Mouse (Mus musculus) forebrain, embryonic 16.5 days (tissue): ENCODE measurements at regions not wholly inside any gene's neighbourhood (a gene's known extent, or its start where the extent isn't known, plus 50 kb on each side); places are given as distances from the start of the nearest gene placed in this dataset.

Experiments used
- ATAC-seq: fragments of 200-750 bp; cut with Nextera tagmentation; 2 replicates; pipeline ENCODE4 v1.8.0; 2017; ENCODE audit warnings: mild to moderate bottlenecking, moderate library complexity
- H3K27ac ChIP-seq: fragments of 300-500 bp; sonication (generic); 2 replicates; pipeline ENCODE4 v1.5.1; 2014; ENCODE audit warnings: low read length, control low read depth
- H3K27me3 ChIP-seq: fragments of 300-500 bp; sonication (generic); replicated peaks from 2 replicates; pipeline ENCODE4 v1.6.1; 2014; ENCODE audit warnings: low read length; ENCODE audit not compliant: control insufficient read depth, insufficient read depth
- H3K36me3 ChIP-seq: fragments of 300-500 bp; sonication (generic); 2 replicates; pipeline ENCODE4 v1.6.1; 2014; ENCODE audit not compliant: control insufficient read depth, insufficient read depth
- H3K4me1 ChIP-seq: fragments of 300-500 bp; sonication (generic); replicated peaks from 2 replicates; pipeline ENCODE4 v1.6.1; 2014; ENCODE audit warnings: low read length; ENCODE audit not compliant: control insufficient read depth, insufficient read depth
- H3K4me2 ChIP-seq: fragments of 300-500 bp; sonication (generic); 2 replicates; pipeline ENCODE4 v1.6.1; 2014; ENCODE audit warnings: mild to moderate bottlenecking, low read length, control low read depth
- H3K4me3 ChIP-seq: fragments of 300-500 bp; sonication (generic); replicated peaks from 2 replicates; pipeline ENCODE4 v1.5.1; 2014; ENCODE audit warnings: mild to moderate bottlenecking, low read length, control low read depth
- H3K9ac ChIP-seq: fragments of 300-500 bp; sonication (generic); replicated peaks from 2 replicates; pipeline ENCODE4 v1.6.1; 2014; ENCODE audit warnings: low read depth, low read length, control low read depth
- H3K9me3 ChIP-seq: fragments of 300-500 bp; sonication (generic); 2 replicates; pipeline ENCODE4 v1.6.1; 2016; ENCODE audit warnings: low read length; ENCODE audit not compliant: control insufficient read depth
- WGBS: fragments of 180-500 bp; shearing (Covaris S2); extraction: QIAGEN DNeasy Blood & Tissue Kit; methylation state at CpG from one replicate; pipeline ENCODE4 v1.1.7; 2014; 5-methylcytosine and 5-hydroxymethylcytosine counted together

- Histone ChIP-seq H3K36me3 (no peaks in the 10 kb centered on the region), H3K27me3 (no peaks in the 10 kb centered on the region), H3K9ac (no peak overlapping the region), H3K4me3 (no peak overlapping the region), H3K4me2 (no peak overlapping the region), H3K4me1 (no peaks in the 10 kb centered on the region), H3K27ac (no peak overlapping the region), H3K9me3 (0 out of 2 replicates have a peak, but pooled peaks cover 3% of the 10 kb centered on the region)
- WGBS = 85% methylated on average over 17 of the region's 17 CpGs
- no peak for ATAC-seq
Observed at GRCm38 (mm10) chr5:91302114-91302513, 100.7 kb downstream of the Btc start.

DNA sequence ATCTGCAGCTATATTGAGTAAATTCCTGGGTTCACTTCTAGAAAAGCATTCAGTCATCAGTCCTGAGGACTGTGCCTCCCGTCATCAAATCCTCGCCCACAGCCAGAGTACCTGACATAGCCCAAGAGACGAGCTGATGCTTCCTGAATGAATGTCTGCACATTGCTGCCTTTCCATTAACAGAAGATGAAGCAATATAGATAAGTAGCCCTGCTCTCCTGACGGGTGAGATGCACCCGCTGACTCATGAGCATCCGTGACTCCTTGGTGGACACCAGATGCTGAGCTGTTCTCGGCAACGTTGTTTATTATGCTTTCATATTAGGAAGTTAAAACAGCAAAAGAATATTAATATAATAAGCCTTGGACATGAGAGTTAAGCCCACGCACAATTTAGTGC lies 99.9 kb downstream of the Btc start:
- Histone ChIP-seq H3K27ac (no peak overlapping the region), H3K4me3 (no peak overlapping the region), H3K9me3 (no peaks in the 10 kb centered on the region), H3K4me2 (no peak overlapping the region), H3K4me1 (no peaks in the 10 kb centered on the region), H3K9ac (no peak overlapping the region), H3K36me3 (no peaks in the 10 kb centered on the region), H3K27me3 (no peaks in the 10 kb centered on the region)
- WGBS = 84% methylated on average over 9 of the region's 9 CpGs
- ATAC-seq = no peak

GRCm38 (mm10) chr5:91303702-91304101 lies 99.1 kb downstream of the Btc start:
- Histone ChIP-seq H3K4me1 (no peaks in the 10 kb centered on the region), H3K9me3 (no peaks in the 10 kb centered on the region), H3K36me3 (no peaks in the 10 kb centered on the region), H3K9ac (no peak overlapping the region), H3K4me3 (no peak overlapping the region), H3K27ac (no peak overlapping the region), H3K27me3 (no peaks in the 10 kb centered on the region), H3K4me2 (no peak overlapping the region)
- ATAC-seq = no peak
- WGBS = 71% methylated on average over 5 of the region's 5 CpGs

GRCm38 (mm10) chr5:91307031-91307430 lies 95.8 kb downstream of the Btc start:
- H3K4me2 ChIP-seq = no peak overlapping the region
- no peak overlapping the region for H3K27ac ChIP-seq
- no peak for ATAC-seq
- H3K9ac ChIP-seq = no peak overlapping the region
- H3K9me3 ChIP-seq = no peaks in the 10 kb centered on the region
- WGBS = 81% methylated on average over 3 of the region's 3 CpGs
- H3K4me3 ChIP-seq = no peak overlapping the region
- no peaks in the 10 kb centered on the region for H3K36me3 ChIP-seq
- no peaks in the 10 kb centered on the region for H3K27me3 ChIP-seq
- no peaks in the 10 kb centered on the region for H3K4me1 ChIP-seq
